Mouse (Mus musculus) hindbrain, embryonic 16.5 days (tissue): ENCODE measurements around the gene Bbs9. TPM values are rescaled to one million over a fixed set of nuclear protein-coding genes. Genes with fewer than 3 reads are reported as not detected.
A peak's percentile ranks its signal among the peaks of the same experiment; 100 is the strongest.

Source experiments
- ATAC-seq: fragments of 200-750 bp; cut with Nextera tagmentation; 2 replicates; pipeline ENCODE4 v1.8.0; 2017; ENCODE audit warnings: moderate TSS enrichment, moderate library complexity
- H3K27ac ChIP-seq: fragments of 300-500 bp; sonication (generic); 2 replicates; pipeline ENCODE4 v1.5.1; 2014; ENCODE audit warnings: low read depth, mild to moderate bottlenecking, control low read depth, low read length, moderate library complexity
- H3K27me3 ChIP-seq: fragments of 300-500 bp; sonication (generic); replicated peaks from 2 replicates; pipeline ENCODE4 v1.6.1; 2014; ENCODE audit warnings: low read length; ENCODE audit not compliant: control insufficient read depth, insufficient read depth
- H3K36me3 ChIP-seq: fragments of 300-500 bp; sonication (generic); 2 replicates; pipeline ENCODE4 v1.6.1; 2014; ENCODE audit warnings: mild to moderate bottlenecking, low read length, moderate library complexity, mixed read lengths; ENCODE audit not compliant: control insufficient read depth, insufficient read depth
- H3K4me1 ChIP-seq: fragments of 300-500 bp; sonication (generic); 2 replicates; pipeline ENCODE4 v1.6.1; 2014; ENCODE audit warnings: low read depth, low read length; ENCODE audit not compliant: control insufficient read depth, insufficient read depth
- H3K4me2 ChIP-seq: fragments of 300-500 bp; sonication (generic); 2 replicates; pipeline ENCODE4 v1.6.1; 2014; ENCODE audit warnings: mild to moderate bottlenecking, low read length, control low read depth, moderate library complexity
- H3K4me3 ChIP-seq: fragments of 300-500 bp; sonication (generic); 2 replicates; pipeline ENCODE4 v1.5.1; 2014; ENCODE audit warnings: mild to moderate bottlenecking, low read length, control low read depth, moderate library complexity
- H3K9ac ChIP-seq: fragments of 300-500 bp; sonication (generic); 2 replicates; pipeline ENCODE4 v1.6.1; 2014; ENCODE audit warnings: low read depth, mild to moderate bottlenecking, control low read depth, low read length, moderate library complexity
- H3K9me3 ChIP-seq: fragments of 300-500 bp; sonication (generic); 2 replicates; pipeline ENCODE4 v1.6.1; 2014; ENCODE audit warnings: mild to moderate bottlenecking, low read length, moderate library complexity; ENCODE audit not compliant: control insufficient read depth
- WGBS: fragments of 180-500 bp; shearing (Covaris S2); extraction: QIAGEN DNeasy Blood & Tissue Kit; methylation state at CpG from one replicate; pipeline ENCODE4 v1.1.7; 2014; 5-methylcytosine and 5-hydroxymethylcytosine counted together
- polyA plus RNA-seq: library from polyadenylated mRNA; unstranded; fragments of >200 nt; fragmentation: Nextera tagmentation; extraction: Ambion mirVana; gene quantifications from 2 replicates; pipeline ENCODE4 v1.2.1, GENCODE M21; 2015

Bbs9 gene
- polyA plus RNA-seq, 1 experiment from 2014 or later, result 18.3 TPM

DNA sequence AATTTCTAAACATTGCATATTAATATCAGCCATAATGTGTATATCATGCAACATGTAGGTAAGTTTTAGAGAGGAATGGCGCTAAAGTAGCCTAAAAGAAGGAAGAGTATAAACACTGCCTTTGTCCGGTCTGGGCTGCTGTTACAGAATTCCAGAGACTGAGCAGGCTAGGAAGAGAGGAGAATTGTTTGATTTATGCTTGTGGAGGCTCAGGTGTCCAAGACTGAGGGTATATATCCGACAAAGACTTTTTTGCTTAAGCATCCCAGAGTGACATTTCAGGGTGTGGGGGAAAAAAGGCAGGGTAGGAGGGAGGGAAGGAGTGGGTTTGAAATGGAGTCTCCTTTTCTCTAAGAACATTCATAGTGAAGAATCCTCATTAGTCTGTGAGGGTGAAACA, 152.4 kb downstream of the Bbs9 start:
- WGBS, result 81% methylated on average over 3 of the region's 3 CpGs
- ATAC-seq, result no peak
- H3K9ac ChIP-seq, result no peak overlapping the region
- no peaks in the 10 kb centered on the region for H3K27me3 ChIP-seq
- H3K9me3 ChIP-seq, result no peaks in the 10 kb centered on the region
- no peaks in the 10 kb centered on the region for H3K36me3 ChIP-seq
- H3K27ac ChIP-seq, result no peak overlapping the region
- no peak overlapping the region for H3K4me3 ChIP-seq
- H3K4me2 ChIP-seq, result no peak overlapping the region
- no peaks in the 10 kb centered on the region for H3K4me1 ChIP-seq

DNA sequence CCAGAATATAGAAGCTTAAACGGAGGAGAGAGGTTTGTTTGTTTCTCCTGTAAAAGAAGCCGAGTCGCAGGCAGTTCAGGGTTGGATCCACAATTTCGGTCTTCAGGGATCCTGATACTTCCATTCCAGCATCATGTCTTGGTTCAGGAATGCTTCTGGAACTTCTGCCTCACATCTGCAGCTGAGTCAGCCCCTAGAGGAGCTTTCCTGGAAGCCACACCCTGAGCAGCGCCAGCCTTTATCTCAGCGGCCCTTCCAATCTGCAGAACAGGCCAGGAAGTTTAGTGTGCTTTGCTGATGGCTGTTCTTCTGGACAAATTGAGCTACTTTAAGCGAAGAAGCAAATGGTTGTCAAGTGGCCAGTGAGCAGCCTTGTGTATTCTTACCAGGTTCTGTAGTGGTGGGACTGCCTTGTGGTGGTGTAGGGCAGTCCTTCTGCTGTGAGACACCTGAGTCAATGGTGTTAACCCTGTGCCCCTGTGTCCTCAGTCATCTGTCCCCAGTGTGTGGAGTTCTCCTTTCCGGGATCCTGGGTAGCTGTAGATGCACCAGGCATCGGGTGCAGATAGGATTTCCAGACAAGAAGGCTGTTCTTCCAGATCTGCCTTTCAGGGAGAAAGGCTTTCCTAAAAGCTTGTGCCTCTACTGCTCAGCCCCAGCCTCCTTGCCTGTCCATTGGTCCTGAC, 157.4 kb downstream of the Bbs9 start:
- ATAC-seq, result no peak
- no peaks in the 10 kb centered on the region for H3K27me3 ChIP-seq
- no peaks in the 10 kb centered on the region for H3K4me1 ChIP-seq
- H3K4me2 ChIP-seq, result no peak overlapping the region
- no peak overlapping the region for H3K9ac ChIP-seq
- no peak overlapping the region for H3K4me3 ChIP-seq
- 93% methylated on average over 9 of the region's 9 CpGs for WGBS
- no peak overlapping the region for H3K27ac ChIP-seq
- no peaks in the 10 kb centered on the region for H3K36me3 ChIP-seq
- no peaks in the 10 kb centered on the region for H3K9me3 ChIP-seq

DNA sequence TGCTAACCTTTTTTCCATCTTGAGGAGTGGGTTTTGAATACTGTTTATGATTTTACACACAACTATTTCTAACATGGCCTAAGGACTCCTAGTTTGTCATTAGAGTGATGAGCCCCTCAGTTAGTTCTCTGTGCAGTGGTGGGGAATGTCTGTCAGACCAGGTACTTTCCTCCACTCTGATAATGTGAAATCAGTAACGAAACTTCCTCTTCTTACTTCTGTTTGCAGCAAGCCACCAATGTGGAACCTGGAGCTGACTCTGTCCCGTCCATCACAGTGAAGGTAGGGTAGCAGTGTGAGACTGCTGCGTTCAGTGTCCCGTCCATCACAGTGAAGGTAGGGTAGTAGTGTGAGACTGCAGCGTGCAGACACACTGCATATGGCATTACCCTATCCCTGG, 163.0 kb downstream of the Bbs9 start:
- Histone ChIP-seq H3K27me3 (no peaks in the 10 kb centered on the region), H3K4me3 (no peak overlapping the region), H3K4me1 (no peaks in the 10 kb centered on the region), H3K9me3 (no peaks in the 10 kb centered on the region), H3K36me3 (no peaks in the 10 kb centered on the region), H3K27ac (no peak overlapping the region), H3K9ac (no peak overlapping the region), H3K4me2 (no peak overlapping the region)
- no peak for ATAC-seq
- 94% methylated on average over 5 of the region's 5 CpGs for WGBS

DNA sequence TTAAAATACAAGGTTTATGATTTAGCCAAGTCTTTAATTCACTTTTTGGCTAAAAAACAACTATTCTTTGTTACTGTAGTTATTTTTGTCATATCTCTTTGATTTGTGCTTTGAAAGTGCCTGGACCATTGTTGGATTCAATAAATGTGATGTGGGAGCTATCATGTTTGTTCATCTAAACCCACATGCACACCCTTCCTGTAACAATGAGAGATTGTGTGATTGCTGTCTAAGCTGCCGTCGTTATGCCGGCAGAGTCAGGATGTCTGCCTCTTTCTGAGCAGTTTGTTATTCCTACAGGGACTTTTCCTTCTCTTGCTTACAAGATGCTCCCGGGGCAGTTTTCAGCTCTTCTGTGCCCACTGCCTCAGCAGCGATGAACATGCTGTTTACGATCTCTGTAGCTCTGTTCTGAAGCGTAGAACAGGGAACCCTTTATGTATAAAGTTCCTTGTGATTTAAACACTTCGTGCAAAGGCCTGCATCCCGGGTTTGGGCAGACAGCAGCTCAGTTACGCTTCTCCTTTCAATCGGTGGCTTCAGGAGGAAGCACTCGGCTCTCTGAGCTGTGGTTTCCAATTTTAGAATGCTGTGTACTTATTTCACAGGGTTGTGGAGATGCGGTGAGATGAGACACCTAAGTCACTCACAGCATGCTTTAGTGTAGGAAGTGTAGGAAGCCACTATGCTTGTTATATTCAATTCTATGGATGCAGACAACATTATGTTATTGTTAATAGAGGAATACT, 165.3 kb downstream of the Bbs9 start:
- no peak overlapping the region for H3K4me2 ChIP-seq
- H3K27me3 ChIP-seq, result no peaks in the 10 kb centered on the region
- peak; percentile 17; the same call in 1 of the 2 replicates for ATAC-seq
- H3K27ac ChIP-seq, result no peak overlapping the region
- H3K4me3 ChIP-seq, result no peak overlapping the region
- 62% methylated on average over 13 of the region's 13 CpGs for WGBS
- no peaks in the 10 kb centered on the region for H3K9me3 ChIP-seq
- no peaks in the 10 kb centered on the region for H3K4me1 ChIP-seq
- no peak overlapping the region for H3K9ac ChIP-seq
- no peaks in the 10 kb centered on the region for H3K36me3 ChIP-seq

DNA sequence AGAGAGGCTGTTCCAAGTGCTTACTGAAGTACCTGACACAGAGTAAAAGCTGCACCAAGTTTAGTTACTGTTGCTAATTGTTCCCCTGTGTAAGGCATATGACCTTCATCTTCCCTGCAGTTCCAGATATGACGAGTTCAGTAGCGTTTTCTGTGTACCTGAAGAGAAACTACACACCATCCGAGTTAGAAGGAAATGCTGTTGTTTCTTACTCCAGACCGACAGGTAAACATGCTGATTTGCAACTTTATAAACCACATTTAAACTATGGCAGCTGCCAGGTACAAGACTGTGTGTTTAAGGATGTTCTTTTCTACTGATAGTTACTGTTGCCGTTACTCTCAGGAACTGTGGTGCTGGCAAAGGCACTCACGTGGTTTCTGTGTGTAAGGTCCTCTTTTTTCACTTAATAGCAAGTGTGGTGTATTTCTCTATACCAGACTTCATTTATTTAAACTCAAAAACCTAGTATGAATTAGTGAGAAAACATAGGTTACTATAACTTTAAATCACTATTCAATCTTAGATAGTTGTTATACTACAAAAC, 170.4 kb downstream of the Bbs9 start:
- no peak for ATAC-seq
- H3K4me1 ChIP-seq, result no peaks in the 10 kb centered on the region
- no peak overlapping the region for H3K9ac ChIP-seq
- H3K27ac ChIP-seq, result no peak overlapping the region
- no peaks in the 10 kb centered on the region for H3K9me3 ChIP-seq
- H3K36me3 ChIP-seq, result no peaks in the 10 kb centered on the region
- no peak overlapping the region for H3K4me2 ChIP-seq
- H3K27me3 ChIP-seq, result no peaks in the 10 kb centered on the region
- 89% methylated on average over 6 of the region's 6 CpGs for WGBS
- no peak overlapping the region for H3K4me3 ChIP-seq

DNA sequence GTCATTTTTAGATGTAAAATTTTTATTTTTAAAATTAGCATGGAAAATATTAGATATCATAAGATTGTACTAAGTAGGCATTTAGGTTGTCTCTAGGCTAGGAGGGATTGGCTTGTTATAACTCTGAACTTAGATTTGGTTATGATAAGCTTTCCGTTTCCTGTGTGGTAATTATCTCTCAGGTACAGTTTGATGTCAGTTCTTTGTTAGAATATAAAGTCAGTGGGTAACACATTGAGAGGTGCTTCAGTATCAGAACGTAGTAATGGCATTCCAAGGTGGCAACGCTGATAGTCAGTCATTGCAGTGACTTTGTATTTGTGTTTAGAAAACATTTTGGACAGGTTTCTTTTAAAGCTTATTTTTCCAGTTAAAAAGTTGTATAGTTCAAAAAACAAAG, 170.9 kb downstream of the Bbs9 start:
- Histone ChIP-seq H3K27me3 (no peaks in the 10 kb centered on the region), H3K4me3 (no peak overlapping the region), H3K4me2 (no peak overlapping the region), H3K9me3 (no peaks in the 10 kb centered on the region), H3K36me3 (no peaks in the 10 kb centered on the region), H3K9ac (no peak overlapping the region), H3K27ac (no peak overlapping the region), H3K4me1 (no peaks in the 10 kb centered on the region)
- WGBS, result 95% methylated on average over 3 of the region's 3 CpGs
- ATAC-seq, result no peak

DNA sequence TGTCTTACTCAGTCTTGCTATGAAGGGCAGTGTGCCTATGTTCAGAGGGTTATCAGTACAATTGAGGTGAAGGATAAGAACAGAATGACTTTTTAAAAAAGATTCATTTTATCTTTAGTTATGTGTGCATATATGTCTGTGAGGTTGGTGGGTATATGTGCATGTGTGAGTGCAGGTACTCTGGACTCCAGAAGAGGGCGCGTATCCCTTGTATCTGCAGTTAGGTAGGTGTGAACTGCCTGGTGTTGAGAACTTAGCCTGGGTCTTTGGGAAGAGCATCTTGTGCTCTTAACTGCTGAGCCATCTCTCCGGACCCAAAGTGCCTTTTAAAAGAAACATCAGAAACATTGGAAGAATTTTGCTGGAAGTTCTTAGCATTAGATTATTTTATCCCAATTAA, 172.6 kb downstream of the Bbs9 start:
- Histone ChIP-seq H3K36me3 (no peaks in the 10 kb centered on the region), H3K4me1 (no peaks in the 10 kb centered on the region), H3K9me3 (no peaks in the 10 kb centered on the region), H3K4me2 (no peak overlapping the region), H3K27ac (no peak overlapping the region), H3K27me3 (no peaks in the 10 kb centered on the region), H3K4me3 (no peak overlapping the region), H3K9ac (no peak overlapping the region)
- ATAC-seq, result no peak
- WGBS, result 96% methylated on average over 3 of the region's 3 CpGs

DNA sequence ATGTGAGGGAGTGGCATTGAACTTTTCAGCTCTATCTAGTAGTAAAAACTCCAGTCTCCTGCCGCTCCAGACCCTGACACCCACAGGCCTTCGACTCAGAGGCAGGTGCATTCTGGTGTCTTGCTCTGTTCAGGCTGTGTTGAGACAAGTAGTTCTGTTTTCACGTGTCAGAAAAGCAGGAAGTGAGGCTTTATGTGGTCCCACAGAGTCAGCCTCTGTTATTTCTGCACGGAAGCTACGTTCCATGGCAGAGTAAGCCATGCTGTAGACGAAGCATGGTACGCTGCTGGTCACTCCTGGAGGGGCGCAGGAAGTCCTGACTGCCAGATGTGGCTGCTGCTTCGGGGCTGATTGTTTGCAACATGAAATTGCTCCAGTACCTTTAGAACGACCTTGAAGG, 174.1 kb downstream of the Bbs9 start:
- WGBS, result 86% methylated on average over 10 of the region's 10 CpGs

DNA sequence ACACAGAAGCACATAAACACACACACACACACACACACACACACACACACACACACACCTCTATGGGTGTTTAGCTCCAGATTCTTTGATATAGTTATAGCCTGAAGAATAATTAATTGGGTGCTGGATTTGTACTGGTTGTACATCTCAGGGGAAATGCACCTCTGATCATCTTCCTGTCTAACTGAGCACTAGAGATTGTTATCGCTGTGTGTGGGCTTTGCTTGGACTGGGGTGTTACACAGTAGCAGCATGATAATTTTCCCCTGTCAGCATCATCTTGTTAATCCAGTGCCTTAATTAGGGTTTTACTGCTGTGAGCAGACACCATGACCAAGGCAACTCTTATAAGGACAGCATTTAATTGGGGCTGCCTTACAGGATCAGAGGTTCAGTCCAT, 175.3 kb downstream of the Bbs9 start:
- H3K4me3 ChIP-seq, result no peak overlapping the region
- H3K9ac ChIP-seq, result no peak overlapping the region
- ATAC-seq, result no peak
- no peaks in the 10 kb centered on the region for H3K27me3 ChIP-seq
- no peak overlapping the region for H3K27ac ChIP-seq
- 83% methylated on average over 1 of the region's 1 CpGs for WGBS
- no peaks in the 10 kb centered on the region for H3K36me3 ChIP-seq
- no peak overlapping the region for H3K4me2 ChIP-seq
- no peaks in the 10 kb centered on the region for H3K4me1 ChIP-seq
- H3K9me3 ChIP-seq, result no peaks in the 10 kb centered on the region

More for the DNA sequence above, 174.1 kb downstream of the Bbs9 start:
- Histone ChIP-seq H3K4me2 (no peak overlapping the region), H3K27me3 (no peaks in the 10 kb centered on the region), H3K9me3 (no peaks in the 10 kb centered on the region), H3K36me3 (no peaks in the 10 kb centered on the region), H3K4me3 (no peak overlapping the region), H3K9ac (no peak overlapping the region), H3K4me1 (no peaks in the 10 kb centered on the region), H3K27ac (no peak overlapping the region)
- ATAC-seq, result no peak
